Mouse (Mus musculus) left cerebral cortex, adult 9 months (tissue): ENCODE measurements around the gene Usp49.
"Not testable (repeated sequence)": the region's sequence is repeated elsewhere in the genome, so short reads cannot be mapped to it uniquely, and the experiment has no call there.

Experiments
- DNase-seq, 2 experiments: peaks; one replicate each; pipeline ENCODE4 v3.0.0; 2022; ENCODE audit warnings: low spot score in 2 of 2

Gene Usp49

DNA sequence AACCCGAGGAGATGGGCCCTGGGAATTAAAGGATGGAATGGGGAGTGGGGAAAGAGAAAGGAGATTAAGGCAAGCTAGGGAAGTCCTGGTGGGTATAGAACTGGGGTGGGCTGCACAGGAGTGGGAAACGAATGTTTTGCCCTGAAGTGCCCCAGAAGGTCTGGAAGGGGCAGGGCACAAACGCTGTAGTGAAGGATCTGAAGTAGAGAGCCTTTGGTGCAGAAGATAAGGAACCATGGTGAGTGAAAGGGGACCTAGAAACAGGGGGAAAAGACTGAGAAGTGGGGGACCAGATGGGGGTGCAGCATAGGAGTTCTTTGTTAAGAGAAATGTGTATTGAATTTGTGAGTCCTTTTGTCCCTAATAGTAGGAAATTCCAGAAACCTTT is at the start of gene Usp49:
Usp49 (plus strand) TSS at position 13 of the 388 bp plus-strand sequence.
- DNase-seq: no peak

DNA sequence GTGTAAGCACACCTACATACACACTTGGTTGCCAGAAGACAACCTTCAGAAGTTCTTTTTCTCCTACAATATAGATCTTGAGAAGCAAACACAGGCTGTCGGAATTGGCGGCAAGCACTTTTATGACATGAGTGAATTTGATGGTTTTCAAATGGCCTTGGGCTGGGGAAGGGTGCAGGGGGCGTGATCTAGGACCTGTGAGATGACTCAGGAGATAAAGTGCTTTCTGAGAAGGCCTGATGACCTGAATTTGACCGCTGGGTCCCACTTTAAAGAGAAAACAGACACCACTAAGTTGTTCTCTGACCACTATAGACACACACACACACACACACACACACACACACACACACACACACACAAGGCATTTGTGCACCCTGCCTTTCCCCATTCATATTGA is 49.5 kb upstream of the Usp49 start:
- no peak for DNase-seq

DNA sequence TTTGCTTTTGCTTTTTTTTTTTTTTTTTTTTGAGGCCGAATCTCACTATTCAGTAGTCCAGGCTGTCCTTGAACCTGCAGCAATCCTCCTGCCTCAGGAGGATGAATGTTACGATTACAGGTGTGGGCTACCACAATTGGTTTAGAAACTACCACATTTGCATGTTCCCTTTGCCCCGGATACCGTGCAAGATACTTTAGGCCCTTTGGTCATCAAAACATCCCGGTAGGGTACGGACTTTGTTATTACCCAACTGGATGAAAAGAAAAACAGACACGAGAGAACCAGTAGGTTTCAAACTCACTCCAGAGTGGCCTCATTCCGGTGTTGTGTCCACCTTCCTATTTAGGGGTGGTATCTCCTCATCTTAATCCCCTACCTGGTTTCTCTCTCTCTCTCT is 42.0 kb upstream of the Usp49 start:
- no peak for DNase-seq

DNA sequence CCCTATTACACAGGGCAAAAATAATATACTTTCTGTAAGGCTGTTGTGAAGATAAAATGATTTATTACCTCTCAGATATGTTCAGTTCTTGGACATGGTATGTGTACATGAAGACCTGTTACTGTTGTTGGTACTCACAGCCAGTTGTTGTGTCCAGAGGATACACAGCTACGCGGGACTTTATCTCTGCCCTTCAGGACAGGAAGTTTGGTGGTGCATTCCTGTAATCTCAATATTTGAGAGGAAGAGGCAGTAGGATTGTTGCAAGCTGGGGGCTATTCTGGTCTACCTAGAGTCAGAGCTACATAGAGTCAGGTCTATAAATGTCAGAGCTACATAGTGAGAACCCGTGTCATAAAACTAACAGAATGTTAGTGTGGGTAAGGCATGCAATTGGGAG is 39.4 kb upstream of the Usp49 start:
- no peak for DNase-seq

- peak; percentile 51 to 87 for DNase-seq
Measured at GRCm38 (mm10) chr17:47593215-47593853, 37.2 kb upstream of the Usp49 start.

DNA sequence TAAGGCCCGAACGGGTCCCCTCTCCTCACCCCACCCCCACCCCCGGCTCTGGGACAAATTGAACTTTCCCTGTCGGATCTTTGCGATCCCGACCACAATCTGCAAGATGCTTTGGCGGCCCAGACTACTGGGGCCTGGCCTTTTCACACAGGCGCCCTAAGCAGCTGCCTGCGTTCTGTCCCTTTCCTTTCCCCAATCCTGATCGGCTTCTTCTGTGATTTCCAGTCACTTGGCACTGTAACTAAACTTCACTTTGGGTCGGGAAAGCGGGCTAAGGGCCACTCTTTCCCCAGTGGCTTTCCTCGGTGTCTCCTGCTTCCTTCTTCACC is 36.7 kb upstream of the Usp49 start:
- no peak for DNase-seq

- DNase-seq: no peak
Measured at GRCm38 (mm10) chr17:47594183-47594968, 36.1 kb upstream of the Usp49 start.

DNA sequence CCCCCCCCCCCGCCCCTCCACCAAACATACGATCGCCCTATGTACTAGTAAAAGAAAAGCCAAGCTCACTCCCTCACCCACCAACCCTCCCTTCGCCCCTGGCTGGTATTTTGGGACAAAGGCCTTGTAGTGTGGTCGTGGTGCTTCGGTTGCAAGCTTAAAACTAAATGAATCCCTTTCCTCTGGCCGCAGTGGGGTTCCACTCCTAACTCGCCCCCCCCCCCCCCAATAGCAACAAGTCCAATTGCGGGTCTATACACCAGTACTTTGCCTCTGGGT is 35.6 kb upstream of the Usp49 start:
- DNase-seq: no peak

GRCm38 (mm10) chr17:47595248-47596161 is 35.0 kb upstream of the Usp49 start:
- no peak for DNase-seq

DNA sequence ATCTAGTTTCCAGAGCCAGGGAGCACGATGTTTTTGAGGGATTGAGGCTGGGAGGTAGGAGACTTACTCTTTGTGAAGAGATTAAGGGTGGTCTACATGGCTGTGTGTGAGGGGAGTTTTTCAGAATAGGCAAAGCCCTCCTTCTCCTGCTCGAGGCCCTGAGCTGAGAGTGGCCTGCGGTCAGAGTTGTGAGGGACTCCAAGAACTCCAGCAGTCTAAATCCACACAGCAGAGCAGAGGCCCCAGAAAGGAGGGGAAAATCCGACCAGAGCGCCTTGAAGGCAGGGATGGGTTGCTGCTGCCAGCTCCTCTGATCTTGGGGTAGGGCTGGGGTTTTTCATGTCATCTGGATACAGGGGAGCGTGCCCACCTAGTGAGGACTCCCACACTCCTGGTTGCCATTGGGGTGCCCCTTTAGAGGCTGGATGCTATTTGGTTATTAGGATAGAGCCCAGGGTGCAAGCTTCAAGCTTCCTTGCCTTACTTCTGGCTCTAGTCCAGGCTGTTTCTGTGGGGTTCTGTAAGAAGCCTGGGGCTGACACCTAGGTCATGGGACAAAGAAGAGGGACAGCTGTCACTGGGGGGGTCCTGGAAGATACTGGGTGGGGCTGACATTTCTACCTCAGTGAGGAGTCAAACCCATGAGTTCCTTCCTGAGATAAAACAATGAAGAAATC is 34.2 kb upstream of the Usp49 start:
- DNase-seq: no peak

- DNase-seq: no peak
Measured at GRCm38 (mm10) chr17:47596839-47597164, 33.7 kb upstream of the Usp49 start.

DNA sequence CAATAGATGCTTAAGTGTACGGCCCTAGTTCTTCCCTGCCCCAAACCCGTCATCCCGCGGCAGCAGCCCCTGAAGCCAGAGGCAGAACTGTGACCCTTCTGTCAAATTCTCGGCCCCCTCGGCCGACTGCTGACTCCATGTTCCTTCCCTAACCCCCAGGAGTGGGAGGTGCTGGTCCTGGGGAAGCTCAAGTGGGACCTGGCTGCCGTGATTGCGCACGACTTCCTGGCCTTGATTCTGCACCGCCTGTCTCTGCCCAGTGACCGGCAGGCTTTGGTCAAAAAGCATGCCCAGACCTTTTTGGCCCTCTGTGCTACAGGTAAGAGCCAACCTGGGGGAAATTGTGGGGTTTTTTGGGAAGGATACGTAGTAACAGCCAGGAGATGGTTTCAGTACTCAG is 33.2 kb upstream of the Usp49 start:
- DNase-seq: no peak

DNA sequence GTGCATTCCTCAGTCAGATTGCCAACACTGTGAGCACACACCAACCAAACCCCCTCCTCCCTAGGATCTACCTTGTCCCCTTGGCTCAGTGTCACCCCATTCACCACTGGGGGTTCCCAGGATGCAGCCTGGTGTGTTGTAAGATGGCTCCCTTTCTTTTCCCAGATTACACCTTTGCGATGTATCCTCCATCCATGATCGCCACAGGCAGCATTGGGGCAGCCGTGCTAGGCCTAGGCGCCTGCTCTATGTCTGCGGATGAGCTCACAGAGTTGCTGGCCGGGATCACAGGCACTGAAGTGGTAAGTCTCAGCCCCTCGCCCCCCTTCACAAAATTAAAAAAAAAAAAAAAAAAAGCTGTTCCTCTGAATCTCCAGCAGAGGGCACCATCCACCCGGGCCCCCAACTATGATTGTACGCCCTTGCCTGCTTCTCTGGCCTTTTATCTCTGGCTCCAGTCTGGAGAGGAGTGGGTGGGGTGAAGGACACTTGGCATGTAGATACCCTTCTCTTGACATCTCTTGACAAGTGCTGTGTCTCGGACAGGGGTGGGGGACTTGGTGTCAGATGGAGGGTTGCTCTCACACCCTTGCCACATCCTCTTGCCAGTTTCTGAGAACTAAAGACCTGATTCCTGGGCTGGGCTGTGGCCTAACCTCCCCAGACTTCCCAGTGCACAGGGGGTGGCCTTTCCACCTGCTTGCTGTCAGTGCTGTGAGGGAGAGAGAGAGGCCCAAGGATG is 32.5 kb upstream of the Usp49 start:
- no peak for DNase-seq

DNA sequence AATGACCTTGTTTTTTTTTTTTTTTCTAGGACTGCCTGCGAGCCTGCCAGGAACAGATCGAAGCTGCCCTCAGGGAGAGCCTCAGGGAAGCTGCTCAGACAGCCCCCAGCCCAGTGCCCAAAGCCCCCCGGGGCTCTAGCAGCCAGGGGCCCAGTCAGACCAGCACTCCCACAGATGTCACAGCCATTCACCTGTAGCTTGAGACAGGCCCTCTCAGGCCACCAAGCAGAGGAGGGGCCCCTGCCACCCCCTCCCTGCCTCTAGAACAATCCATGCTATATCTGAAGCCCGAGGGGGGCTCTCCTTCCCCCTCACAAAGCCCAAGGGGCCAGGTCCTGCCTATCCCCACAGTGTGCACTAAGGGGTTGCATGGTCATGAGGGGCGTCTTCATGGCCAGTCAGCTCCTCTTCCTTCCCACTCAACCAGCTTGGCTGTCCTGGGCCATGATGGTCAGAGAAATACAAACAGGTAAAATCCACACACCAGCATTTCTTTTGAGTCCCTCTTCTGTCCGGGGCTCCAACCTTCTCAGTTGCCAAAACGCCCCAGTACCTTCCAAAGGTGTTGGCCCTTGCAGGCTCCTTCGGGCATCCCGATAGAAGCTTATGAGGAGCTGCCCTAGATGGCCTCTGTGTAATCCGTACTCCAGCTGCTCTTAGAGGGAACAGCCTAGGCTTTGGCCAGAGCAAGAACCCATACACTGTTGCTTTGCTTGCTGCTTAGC is 31.7 kb upstream of the Usp49 start:
- DNase-seq: not testable (repeated sequence)

GRCm38 (mm10) chr17:47599511-47600297 is 30.8 kb upstream of the Usp49 start:
- DNase-seq: no peak

GRCm38 (mm10) chr17:47600601-47601388 is 29.7 kb upstream of the Usp49 start:
- no peak for DNase-seq

GRCm38 (mm10) chr17:47601389-47601755 is 29.1 kb upstream of the Usp49 start:
- DNase-seq: no peak

DNA sequence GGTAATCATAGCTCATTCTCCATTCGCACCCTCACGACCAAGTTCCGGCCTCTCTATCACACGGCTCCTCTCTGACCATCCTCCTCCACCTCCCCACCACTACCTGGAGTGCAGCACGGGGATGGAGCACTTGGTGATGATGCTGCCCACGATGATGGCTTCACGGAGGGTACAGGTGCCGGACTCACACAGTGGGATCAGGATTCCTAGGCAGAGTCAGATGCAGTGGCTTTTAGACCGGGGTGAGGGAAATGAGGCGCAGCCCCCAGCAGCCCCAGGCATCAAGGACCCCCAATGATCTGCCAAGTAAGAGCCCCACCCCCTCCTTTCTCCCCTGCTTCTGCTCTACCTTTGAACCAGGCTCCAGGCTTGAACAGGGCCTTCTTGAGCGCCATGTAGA is 28.2 kb upstream of the Usp49 start:
- DNase-seq: no peak

DNA sequence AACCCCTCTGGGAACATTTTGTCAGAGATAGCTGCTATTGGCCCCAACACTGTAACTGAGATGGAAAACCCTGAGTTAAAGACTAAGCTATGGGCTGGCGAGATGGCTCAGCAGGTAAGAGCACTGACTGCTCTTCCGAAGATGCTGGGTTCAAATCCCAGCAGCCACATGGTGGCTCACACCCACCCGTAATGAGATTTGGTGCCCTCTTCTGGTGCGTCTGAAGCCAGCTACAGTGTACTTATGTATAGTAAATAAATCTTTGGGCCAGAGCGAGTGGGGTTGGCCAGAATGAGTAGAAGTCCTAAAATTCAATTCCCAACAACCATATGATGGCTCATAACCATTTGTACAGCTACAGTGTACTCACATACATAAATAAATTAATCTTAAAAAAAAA is 24.3 kb upstream of the Usp49 start:
- no peak for DNase-seq

DNA sequence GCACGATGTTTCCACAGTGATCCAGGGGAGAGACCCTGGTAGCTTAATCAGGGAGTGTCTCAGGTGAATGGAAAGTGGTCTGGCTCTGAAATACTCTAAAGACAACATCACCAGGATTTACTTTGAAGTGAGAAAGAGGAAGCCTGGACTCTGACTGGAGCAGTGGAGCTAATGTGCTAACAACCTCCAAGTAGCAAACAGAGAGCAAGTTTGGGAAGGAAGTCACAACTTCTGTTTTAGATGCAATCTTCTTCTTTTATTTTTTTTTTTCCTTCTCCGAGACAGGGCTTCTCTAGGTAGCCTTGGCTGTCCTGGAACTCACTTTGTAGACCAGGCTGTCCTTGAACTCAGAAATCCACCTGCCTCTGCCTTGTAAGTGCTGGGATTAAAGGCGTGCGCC is 21.3 kb upstream of the Usp49 start:
- no peak for DNase-seq
